Mouse (Mus musculus): ENCODE measurements around the gene Ttc24.

- TF ChIP-seq CTCF (IDR thresholded peaks at IDR 0.05; ENCODE audit: extremely low read depth, insufficient read depth, insufficient read length, insufficient replicate concordance) (no peak), POLR2A (IDR thresholded peaks at IDR 0.05; ENCODE audit: low read depth, low read length) (no peak)
These were observed 28.0 kb upstream of the Ttc24 start for GRCm38 (mm10) chr3:88106126-88106525.

Measured in spleen, adult 2 months (tissue).